Mouse (Mus musculus): Measurements from ENCODE around the gene Map7d1. TPM values are rescaled to one million over a fixed set of nuclear protein-coding genes. Genes with fewer than 3 reads are reported as not detected.

Map7d1 gene
- polyA plus RNA-seq, 1 experiment, result 283 TPM

- no peaks in the 10 kb centered on the region for H3K27me3 ChIP-seq (ENCODE audit: control insufficient read depth, insufficient read depth, low read length)
- WGBS, result 82% methylated on average over 4 of the region's 4 CpGs
Measured at GRCm38 (mm10) chr4:126194916-126195315, 61.2 kb downstream of the Map7d1 start.

GRCm38 (mm10) chr4:126194216-126194615 is 61.9 kb downstream of the Map7d1 start:
- H3K27ac ChIP-seq (ENCODE audit: insufficient read depth, low read length), result no peak overlapping the region
- H3K4me3 ChIP-seq (replicated peaks; ENCODE audit: insufficient read depth, low read depth, low read length), result no peak overlapping the region
- H3K27me3 ChIP-seq (ENCODE audit: control insufficient read depth, insufficient read depth, low read length), result no peaks in the 10 kb centered on the region
- no peak for DNase-seq
- H3K4me1 ChIP-seq (ENCODE audit: control insufficient read depth, insufficient read depth, low read length), result no peaks in the 10 kb centered on the region
- TF ChIP-seq CTCF (IDR thresholded peaks at IDR 0.05; ENCODE audit: borderline replicate concordance, insufficient read depth, low read depth, low read length), result no peak
- TF ChIP-seq POLR2A (IDR thresholded peaks at IDR 0.05; ENCODE audit: borderline replicate concordance, insufficient read depth, low read length), result no peak

More at GRCm38 (mm10) chr4:126194916-126195315, 61.2 kb downstream of the Map7d1 start:
- H3K4me1 ChIP-seq (ENCODE audit: control insufficient read depth, insufficient read depth, low read length), result peaks cover 3% of the 10 kb centered on the region
- TF ChIP-seq CTCF (IDR thresholded peaks at IDR 0.05; ENCODE audit: borderline replicate concordance, insufficient read depth, low read depth, low read length) (no peak), POLR2A (IDR thresholded peaks at IDR 0.05; ENCODE audit: borderline replicate concordance, insufficient read depth, low read length) (no peak)
- no peak overlapping the region for H3K4me3 ChIP-seq (replicated peaks; ENCODE audit: insufficient read depth, low read depth, low read length)
- no peak overlapping the region for H3K27ac ChIP-seq (ENCODE audit: insufficient read depth, low read length)
- no peak for DNase-seq

GRCm38 (mm10) chr4:126190636-126191035 is 65.5 kb downstream of the Map7d1 start:
- no peak for TF ChIP-seq CTCF (IDR thresholded peaks at IDR 0.05; ENCODE audit: borderline replicate concordance, insufficient read depth, low read depth, low read length)
- no peak for TF ChIP-seq POLR2A (IDR thresholded peaks at IDR 0.05; ENCODE audit: borderline replicate concordance, insufficient read depth, low read length)
- WGBS, result 85% methylated on average over 2 of the region's 2 CpGs
- Histone ChIP-seq H3K4me1 (ENCODE audit: control insufficient read depth, insufficient read depth, low read length) (no peaks in the 10 kb centered on the region; the same call in 1 of the 2 replicates), H3K27ac (ENCODE audit: insufficient read depth, low read length) (no peak overlapping the region), H3K4me3 (replicated peaks; ENCODE audit: insufficient read depth, low read depth, low read length) (no peak overlapping the region), H3K27me3 (ENCODE audit: control insufficient read depth, insufficient read depth, low read length) (no peaks in the 10 kb centered on the region)
- no peak for DNase-seq

- no peak for TF ChIP-seq CTCF (IDR thresholded peaks at IDR 0.05; ENCODE audit: borderline replicate concordance, insufficient read depth, low read depth, low read length)
- DNase-seq, result no peak
- Histone ChIP-seq H3K4me3 (replicated peaks; ENCODE audit: insufficient read depth, low read depth, low read length) (no peak overlapping the region), H3K27ac (ENCODE audit: insufficient read depth, low read length) (no peak overlapping the region), H3K27me3 (ENCODE audit: control insufficient read depth, insufficient read depth, low read length) (no peaks in the 10 kb centered on the region), H3K4me1 (ENCODE audit: control insufficient read depth, insufficient read depth, low read length) (peaks cover 2% of the 10 kb centered on the region; the same call in 1 of the 2 replicates)
- 70% methylated on average over 3 of the region's 3 CpGs for WGBS
Measured at GRCm38 (mm10) chr4:126187096-126187495, 69.0 kb downstream of the Map7d1 start.

GRCm38 (mm10) chr4:126183034-126183433 is 73.1 kb downstream of the Map7d1 start:
- 55% methylated on average over 5 of the region's 5 CpGs for WGBS
- TF ChIP-seq POLR2A (IDR thresholded peaks at IDR 0.05; ENCODE audit: borderline replicate concordance, insufficient read depth, low read length) (no peak), CTCF (IDR thresholded peaks at IDR 0.05; ENCODE audit: borderline replicate concordance, insufficient read depth, low read depth, low read length) (no peak)
- H3K4me3 ChIP-seq (replicated peaks; ENCODE audit: insufficient read depth, low read depth, low read length), result no peak overlapping the region
- no peaks in the 10 kb centered on the region for H3K27me3 ChIP-seq (ENCODE audit: control insufficient read depth, insufficient read depth, low read length)
- DNase-seq, result no peak
- H3K27ac ChIP-seq (ENCODE audit: insufficient read depth, low read length), result no peak overlapping the region
- H3K4me1 ChIP-seq (ENCODE audit: control insufficient read depth, insufficient read depth, low read length), result peaks cover 2% of the 10 kb centered on the region; the same call in 1 of the 2 replicates

Other genes with a start within 250 kb of the Map7d1 start
- gene Csf3r, start 231.8 kb downstream of the Map7d1 start, polyA plus RNA-seq (2012; rRNA removed), result 1.9 and 2.6 TPM in 2 replicates
- 90.6 and 94.5 TPM in 2 replicates for gene Mrps15, start 209.4 kb downstream of the Map7d1 start, polyA plus RNA-seq (2012; rRNA removed)
- gene Oscp1, start 197.8 kb downstream of the Map7d1 start, polyA plus RNA-seq (2012; rRNA removed), result 12.1 and 12.8 TPM in 2 replicates
- gene Lsm10, start 159.7 kb downstream of the Map7d1 start, polyA plus RNA-seq (2012; rRNA removed), result 21.4 and 28.8 TPM in 2 replicates
- gene Stk40, start 152.4 kb downstream of the Map7d1 start, polyA plus RNA-seq (2012; rRNA removed), result 23.3 and 24.9 TPM in 2 replicates
- gene Eva1b, start 108.6 kb downstream of the Map7d1 start, polyA plus RNA-seq (2012; rRNA removed), result 9.0 and 9.2 TPM in 2 replicates
- 1.6 and 2.0 TPM in 2 replicates for gene Sh3d21, start 92.9 kb downstream of the Map7d1 start, polyA plus RNA-seq (2012; rRNA removed)
- 122 TPM in 2 replicates for gene Thrap3, start 53.6 kb downstream of the Map7d1 start, polyA plus RNA-seq (2012; rRNA removed)
- 175 TPM in 2 replicates for gene Trappc3, start 6.0 kb upstream of the Map7d1 start, polyA plus RNA-seq (2012; rRNA removed)
- gene Col8a2, start 30.4 kb upstream of the Map7d1 start, polyA plus RNA-seq (2012; rRNA removed), result 0.93 and 2.0 TPM in 2 replicates
- 45.8 and 49.7 TPM in 2 replicates for gene Adprhl2, start 65.4 kb upstream of the Map7d1 start, polyA plus RNA-seq (2012; rRNA removed)
- gene Tekt2, start 69.3 kb upstream of the Map7d1 start, polyA plus RNA-seq (2012; rRNA removed), result 4.1 and 4.7 TPM in 2 replicates
- 13.3 and 14.5 TPM in 2 replicates for gene Ago3, start 173.2 kb upstream of the Map7d1 start, polyA plus RNA-seq (2012; rRNA removed)
- 37.0 and 38.1 TPM in 2 replicates for gene Ago1, start 212.2 kb upstream of the Map7d1 start, polyA plus RNA-seq (2012; rRNA removed)

Measured in cerebellum, adult 2 months (tissue).